Mouse (Mus musculus) heart, postnatal 4 days (tissue): ENCODE results near the gene Dtymk. TPM values are rescaled to one million over a fixed set of nuclear protein-coding genes. Genes with fewer than 3 reads are reported as not detected.

Experiments used
- DNase-seq: peaks from one replicate; pipeline ENCODE4 v3.0.0; 2021
- total RNA-seq, 2 experiments: library from RNA; stranded (reverse); gene quantifications; 2 replicates each; pipeline ENCODE4 v1.2.3; 2021

Gene Dtymk
- total RNA-seq, 2 experiments from 2014 or later = 78.1 to 79.7 TPM

- no peak for DNase-seq
Measured at GRCm38 (mm10) chr1:93742910-93743309, 58.8 kb downstream of the Dtymk start.

Other genes starting within 250 kb of the Dtymk start
- 100 to 1,000 TPM; 120 to 133 TPM for gene Stk25, start 143.3 kb downstream of the Dtymk start, total RNA-seq
- gene Bok, start 116.3 kb downstream of the Dtymk start, total RNA-seq = 10 to 100 TPM; 16.6 to 16.9 TPM
- 10 to 100 TPM; 48.0 to 51.4 TPM for gene Atg4b, start 50.4 kb downstream of the Dtymk start, total RNA-seq
- gene Thap4, start 47.1 kb downstream of the Dtymk start, total RNA-seq = 10 to 100 TPM; 68.7 to 72.6 TPM
- 10 to 100 TPM; 11.9 to 13.1 TPM for gene Ing5, start 2.0 kb upstream of the Dtymk start, total RNA-seq
- 10 to 100 TPM; 21.0 to 25.1 TPM for gene D2hgdh, start 23.0 kb upstream of the Dtymk start, total RNA-seq
- under 1 TPM in 1 of 2 experiments, not detected in 1; 0.17 TPM for gene Gal3st2, start 59.4 kb upstream of the Dtymk start, total RNA-seq
- gene Gal3st2b, start 116.4 kb upstream of the Dtymk start, total RNA-seq = under 1 TPM; 0.34 to 0.45 TPM
- gene Gal3st2c, start 188.6 kb upstream of the Dtymk start, total RNA-seq = under 1 TPM; 0.38 to 0.45 TPM
- not detected for gene Neu4, start 218.5 kb upstream of the Dtymk start, total RNA-seq